Mouse (Mus musculus): ENCODE measurements around the gene Rev3l.

GRCm38 (mm10) chr10:39906799-39907658 lies 175.1 kb downstream of the Rev3l start:
- TF ChIP-seq CTCF (IDR thresholded peaks at IDR 0.05; ENCODE audit: borderline replicate concordance, insufficient read depth, low read length) (no peak), POLR2A (IDR thresholded peaks at IDR 0.05; ENCODE audit: low read depth, low read length) (no peak)
